Comparison of ENCODE assay signal across 19 mouse cellular contexts in genomic region chr2:101491762-101492161, GRCm38 (mm10).
"Had no signal": no experiment of that assay in that cellular context is flagged by ENCODE, and none has a peak within 500 bp of the region (broad histone marks: within the 10 kb centered on the region; RNA-seq: fewer than 3 reads in every experiment).

No protein-coding gene starts in this region.

- DNase-seq: lung, adult 18-20 months; lung, postnatal 14 days; lung, postnatal 4 days; midbrain, embryonic 14.5 days; retina, postnatal 1 day; right cerebral cortex, adult 18-20 months; right cerebral cortex, postnatal 25 days; right cerebral cortex, postnatal 4 days; spleen, adult 18-20 months; thymus, adult 18-20 months; thymus, postnatal 14 days; thymus, postnatal 36 days had no signal

- H3K4me2 ChIP-seq: midbrain, embryonic 12.5 days; neural tube, embryonic 13.5 days; neural tube, embryonic 15.5 days had no signal

- H3K4me1 ChIP-seq: midbrain, embryonic 10.5 days; midbrain, embryonic 12.5 days; neural tube, embryonic 13.5 days; neural tube, embryonic 15.5 days had no signal

- H3K27ac ChIP-seq: liver, embryonic 14.5 days; midbrain, embryonic 10.5 days; midbrain, embryonic 12.5 days; neural tube, embryonic 13.5 days; neural tube, embryonic 15.5 days had no signal

- H3K36me3 ChIP-seq: midbrain, embryonic 10.5 days; midbrain, embryonic 12.5 days; neural tube, embryonic 13.5 days; neural tube, embryonic 15.5 days had no signal

- ATAC-seq: midbrain, embryonic 16.5 days had no signal

- H3K9me3 ChIP-seq: midbrain, embryonic 10.5 days; midbrain, embryonic 12.5 days; neural tube, embryonic 13.5 days; neural tube, embryonic 15.5 days had no signal

- H3K4me3 ChIP-seq: midbrain, embryonic 10.5 days; midbrain, embryonic 12.5 days; myocyte; neural tube, embryonic 13.5 days; neural tube, embryonic 15.5 days had no signal

- H3K27me3 ChIP-seq: midbrain, embryonic 12.5 days; neural tube, embryonic 13.5 days; neural tube, embryonic 15.5 days had no signal

- H3K9ac ChIP-seq: liver, embryonic 14.5 days; midbrain, embryonic 12.5 days; neural tube, embryonic 13.5 days; neural tube, embryonic 15.5 days had no signal
